In the genomic region with DNA sequence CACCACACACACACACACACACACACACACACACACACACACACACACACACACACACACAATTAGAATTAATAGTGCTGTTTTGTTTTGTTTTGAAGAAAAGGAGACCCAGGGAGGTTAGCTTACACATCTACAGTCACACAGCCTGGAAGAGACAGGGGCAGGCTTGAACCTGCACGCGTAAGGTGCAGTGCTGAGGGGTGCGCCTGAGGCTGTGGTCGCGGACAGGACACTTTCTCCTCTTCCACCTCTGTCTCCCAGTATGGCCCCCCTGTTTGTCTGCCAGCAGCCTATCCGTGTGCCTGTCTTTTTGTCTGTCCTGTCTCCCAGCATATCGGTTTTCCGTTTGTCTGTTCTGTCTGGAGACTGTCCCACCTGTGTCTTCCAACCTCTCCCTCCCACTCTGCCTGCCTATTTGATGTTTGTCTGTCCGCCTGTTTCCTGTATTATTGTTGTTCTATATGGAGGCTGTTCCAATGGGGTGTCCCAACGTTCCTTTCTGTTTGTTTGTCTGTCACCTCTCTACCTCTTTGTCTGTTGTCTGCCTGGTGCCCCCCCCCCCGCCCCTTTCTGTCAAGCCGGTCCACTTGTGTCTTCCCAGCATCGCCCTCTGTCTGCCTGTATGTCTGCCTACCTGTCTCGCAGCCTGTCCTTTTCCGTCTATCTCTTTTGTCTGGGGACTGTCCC, we compare ENCODE assay signal across 8 mouse cellular contexts. TPM values are rescaled to one million over a fixed set of nuclear protein-coding genes. Genes with fewer than 3 reads are reported as not detected.
DNase-seq lines count a peak whose midpoint lies in the region; ATAC-seq lines count a peak whose summit lies in the region.

No protein-coding gene starts in this region.

- peak; percentile 36 for ATAC-seq in CD4-positive, CD25-positive, alpha-beta regulatory T cell, adult 4 months
- peak; percentile 35 for ATAC-seq in forebrain, embryonic 14.5 days
- no peak for ATAC-seq in liver, embryonic 16.5 days (ENCODE audit: low read depth)

- WGBS in forebrain, embryonic 14.5 days = 28% methylated on average over 14 of the region's 15 CpGs
- 27% methylated on average over 15 of the region's 15 CpGs for WGBS in liver, embryonic 16.5 days (ENCODE audit: insufficient replicate concordance)

- no peaks in the 10 kb centered on the region for H3K27me3 ChIP-seq in forebrain, embryonic 14.5 days (replicated peaks; ENCODE audit: control insufficient read depth, insufficient read depth, low read length)
- no peaks in the 10 kb centered on the region for H3K27me3 ChIP-seq in liver, embryonic 16.5 days (ENCODE audit: control insufficient read depth, insufficient read depth, low read depth, low read length)

- peak overlapping the region; percentile 74 for H3K4me2 ChIP-seq in forebrain, embryonic 14.5 days (ENCODE audit: low read length)
- H3K4me2 ChIP-seq in liver, embryonic 16.5 days (ENCODE audit: low read depth, low read length) = peak overlapping the region; percentile 97

- peak overlapping the region; percentile 95 for H3K9ac ChIP-seq in forebrain, embryonic 14.5 days (ENCODE audit: low read length)
- H3K9ac ChIP-seq in liver, embryonic 16.5 days (ENCODE audit: low read depth, low read length) = peak overlapping the region; percentile 74

- peak overlapping the region; percentile 87 for H3K4me3 ChIP-seq in forebrain, embryonic 14.5 days (ENCODE audit: low read depth, low read length)
- H3K4me3 ChIP-seq in liver, embryonic 16.5 days (ENCODE audit: low read depth, low read length) = peak overlapping the region; percentile 78

- peaks cover 7% of the 10 kb centered on the region; the same call in 1 of the 2 replicates for H3K36me3 ChIP-seq in forebrain, embryonic 14.5 days (ENCODE audit: control insufficient read depth, insufficient read depth, low read length)
- no peaks in the 10 kb centered on the region for H3K36me3 ChIP-seq in liver, embryonic 16.5 days (ENCODE audit: control insufficient read depth, insufficient read depth)

- peak overlapping the region; percentile 75 for H3K27ac ChIP-seq in forebrain, embryonic 14.5 days (ENCODE audit: low read depth, low read length)
- no peak overlapping the region for H3K27ac ChIP-seq in liver, embryonic 16.5 days (ENCODE audit: low read length)

- peak; percentile 91 for DNase-seq in heart, adult 11 months
- DNase-seq in heart, postnatal 36 days = no peak
- peak; percentile 14 for DNase-seq in forebrain, embryonic 14.5 days (ENCODE audit: low spot score)
- DNase-seq in gastrocnemius, adult 18-20 months (ENCODE audit: low spot score) = no peak
- no peak for DNase-seq in spleen, postnatal 10 days (ENCODE audit: low spot score in 2 of 2)
- no peak for DNase-seq in left cerebral cortex, adult 18-20 months (ENCODE audit: low spot score in 2 of 2)

- no peaks in the 10 kb centered on the region for H3K9me3 ChIP-seq in forebrain, embryonic 14.5 days (replicated peaks; ENCODE audit: control insufficient read depth, low read length)
- H3K9me3 ChIP-seq in liver, embryonic 16.5 days (replicated peaks; ENCODE audit: control insufficient read depth, low read length) = no peaks in the 10 kb centered on the region

- H3K4me1 ChIP-seq in forebrain, embryonic 14.5 days (ENCODE audit: control insufficient read depth, insufficient read depth, low read length) = peaks cover 16% of the 10 kb centered on the region
- H3K4me1 ChIP-seq in liver, embryonic 16.5 days (ENCODE audit: control insufficient read depth, low read depth, low read length) = peaks cover 25% of the 10 kb centered on the region

- intact Hi-C loops in heart, postnatal 36 days (cut with DNase I) = loop anchor here (2.0 to 5.0 kb wide), 2 partner anchors 21 to 46 kb away; no protein-coding TSS in a partner anchor

RNA-seq across cellular contexts. Expression of a gene that starts 0.5 kb away (rescaled TPM):
- 10 to 100 TPM; 16.5 to 17.3 TPM for total RNA-seq in heart, postnatal 36 days (2021)
- 1 to 10 TPM; 4.0 to 5.9 TPM for polyA plus RNA-seq in CD4-positive, CD25-positive, alpha-beta regulatory T cell, adult 4 months (2017; shearing (Covaris generic))
- 79.9 and 110 TPM in 2 replicates for polyA plus RNA-seq in forebrain, embryonic 14.5 days (2014; fragmentation: Nextera tagmentation; extraction: Ambion mirVana)
- polyA plus RNA-seq in liver, embryonic 16.5 days (2015; fragmentation: Nextera tagmentation; extraction: Ambion mirVana) = 15.7 and 18.3 TPM in 2 replicates
- total RNA-seq in gastrocnemius, adult 18-20 months (2021) = 10 to 100 TPM; 16.2 to 21.1 TPM
- total RNA-seq in left cerebral cortex, adult 18-20 months (2021) = 100 to 1,000 TPM; 140 to 149 TPM

RNA-seq across cellular contexts. Expression of a gene that starts 24.1 kb away (rescaled TPM):
- 1 to 10 TPM; 4.0 to 4.3 TPM for total RNA-seq in heart, postnatal 36 days (2021)
- polyA plus RNA-seq in CD4-positive, CD25-positive, alpha-beta regulatory T cell, adult 4 months (2017; shearing (Covaris generic)) = not detected
- polyA plus RNA-seq in forebrain, embryonic 14.5 days (2014; fragmentation: Nextera tagmentation; extraction: Ambion mirVana) = 255 and 287 TPM in 2 replicates
- polyA plus RNA-seq in liver, embryonic 16.5 days (2015; fragmentation: Nextera tagmentation; extraction: Ambion mirVana) = 15.3 and 20.3 TPM in 2 replicates
- 1 to 10 TPM; 1.1 to 2.3 TPM for total RNA-seq in gastrocnemius, adult 18-20 months (2021)
- total RNA-seq in left cerebral cortex, adult 18-20 months (2021) = 1 to 10 TPM; 3.8 to 4.4 TPM

RNA-seq across cellular contexts. Expression of a gene that starts 25.2 kb away (rescaled TPM):
- 1,000 to 10,000 TPM; 1,261 to 1,268 TPM for total RNA-seq in heart, postnatal 36 days (2021)
- polyA plus RNA-seq in CD4-positive, CD25-positive, alpha-beta regulatory T cell, adult 4 months (2017; shearing (Covaris generic)) = 100 to 1,000 TPM; 250 to 293 TPM
- polyA plus RNA-seq in forebrain, embryonic 14.5 days (2014; fragmentation: Nextera tagmentation; extraction: Ambion mirVana) = 508 and 541 TPM in 2 replicates
- polyA plus RNA-seq in liver, embryonic 16.5 days (2015; fragmentation: Nextera tagmentation; extraction: Ambion mirVana) = 190 and 193 TPM in 2 replicates
- 100 to 1,000 TPM; 630 to 677 TPM for total RNA-seq in gastrocnemius, adult 18-20 months (2021)
- total RNA-seq in left cerebral cortex, adult 18-20 months (2021) = 100 to 1,000 TPM; 192 to 194 TPM

Comparison
In these comparisons a context has a peak if more than half of its experiments do, and no peak if none do; other contexts are left out.
1. DNase-seq: peak in heart, adult 11 months (single experiment) and forebrain, embryonic 14.5 days (single experiment); none in heart, postnatal 36 days (0 of 2), gastrocnemius, adult 18-20 months (single experiment), spleen, postnatal 10 days (0 of 2) and left cerebral cortex, adult 18-20 months (0 of 2).
2. RNA of a gene that starts 0.5 kb away (total RNA-seq): 140 to 149 TPM in left cerebral cortex, adult 18-20 months; 16.2 to 21.1 TPM in gastrocnemius, adult 18-20 months and 16.5 to 17.3 TPM in heart, postnatal 36 days; every median in the first group is over 4 times any median in the second.